Mouse (Mus musculus) bone marrow, adult 2 months (tissue): ENCODE measurements around the gene Mmp19.

Experiments used
- CTCF ChIP-seq: fragments of 200-500 bp; IDR thresholded peaks from 2 replicates; pipeline ENCODE4 v1.5.1; 2011; ENCODE audit warnings: low read length, control low read depth; ENCODE audit not compliant: control insufficient read depth, insufficient read depth
- POLR2A ChIP-seq: fragments of 200-500 bp; IDR thresholded peaks from 2 replicates; pipeline ENCODE4 v1.6.1; 2011; ENCODE audit warnings: low read depth, mild to moderate bottlenecking, control low read depth, low read length, borderline replicate concordance; ENCODE audit not compliant: control insufficient read depth

GRCm38 (mm10) chr10:128747646-128748251, 43.0 kb upstream of the Mmp19 start, which contains the start of gene Pym1:
- no peak for TF ChIP-seq CTCF
- TF ChIP-seq POLR2A: peak; percentile 82; the same call in 1 of the 2 replicates
